11 mouse cellular contexts compared by ENCODE assay signal in genomic region chr7:112143978-112144377, GRCm38 (mm10). TPM values are rescaled to one million over a fixed set of nuclear protein-coding genes. Genes with fewer than 3 reads are reported as not detected.
A peak's percentile ranks its signal among the peaks of the same experiment; 100 is the strongest.
DNase-seq lines count a peak whose midpoint lies in the region; ATAC-seq and TF ChIP-seq lines count a peak whose summit lies in the region.
"Had no signal": no experiment of that assay in that cellular context is flagged by ENCODE, and none has a peak within 500 bp of the region (broad histone marks: within the 10 kb centered on the region; RNA-seq: fewer than 3 reads in every experiment).

No protein-coding gene starts in this region.

- H3K9me3 ChIP-seq in kidney, embryonic 14.5 days (ENCODE audit: control insufficient read depth, low read length): no peaks in the 10 kb centered on the region
- H3K9me3 ChIP-seq in embryonic facial prominence, embryonic 11.5 days (replicated peaks; ENCODE audit: control insufficient read depth, low read length): no peaks in the 10 kb centered on the region
- H3K9me3 ChIP-seq in forebrain, embryonic 16.5 days (ENCODE audit: control insufficient read depth, low read length): no peaks in the 10 kb centered on the region
- H3K9me3 ChIP-seq in stomach, embryonic 16.5 days (replicated peaks; ENCODE audit: control insufficient read depth, low read length): no peaks in the 10 kb centered on the region
- H3K9me3 ChIP-seq: limb, embryonic 15.5 days; lung, embryonic 15.5 days; neural tube, embryonic 12.5 days had no signal

- H3K9ac ChIP-seq in kidney, embryonic 14.5 days (ENCODE audit: low read depth, low read length): no peak overlapping the region
- no peak overlapping the region for H3K9ac ChIP-seq in embryonic facial prominence, embryonic 11.5 days (replicated peaks; ENCODE audit: low read length)
- H3K9ac ChIP-seq in forebrain, embryonic 16.5 days (replicated peaks; ENCODE audit: low read depth, low read length): no peak overlapping the region
- no peak overlapping the region for H3K9ac ChIP-seq in stomach, embryonic 16.5 days (ENCODE audit: low read length)
- H3K9ac ChIP-seq: limb, embryonic 15.5 days; lung, embryonic 15.5 days; neural tube, embryonic 12.5 days had no signal

- H3K27me3 ChIP-seq in kidney, embryonic 14.5 days (ENCODE audit: control insufficient read depth, insufficient read depth, low read length): no peaks in the 10 kb centered on the region
- no peaks in the 10 kb centered on the region for H3K27me3 ChIP-seq in embryonic facial prominence, embryonic 11.5 days (ENCODE audit: control insufficient read depth, insufficient read depth, low read length)
- H3K27me3 ChIP-seq in forebrain, embryonic 16.5 days (replicated peaks; ENCODE audit: control insufficient read depth, insufficient read depth, low read length): no peaks in the 10 kb centered on the region
- H3K27me3 ChIP-seq in stomach, embryonic 16.5 days (ENCODE audit: control insufficient read depth, insufficient read depth, low read length): no peaks in the 10 kb centered on the region
- H3K27me3 ChIP-seq: limb, embryonic 15.5 days; lung, embryonic 15.5 days; neural tube, embryonic 12.5 days had no signal

- DNase-seq in kidney, adult 9 months: peak; percentile 31
- DNase-seq in embryonic facial prominence, embryonic 11.5 days (ENCODE audit: low spot score): no peak
- DNase-seq in layer of hippocampus, adult 2 months (ENCODE audit: low spot score in 2 of 2): no peak
- no peak for DNase-seq in thymus, adult 18-20 months
- DNase-seq: cerebellum, adult 9-10 months had no signal

- H3K4me2 ChIP-seq in kidney, embryonic 14.5 days (replicated peaks; ENCODE audit: low read depth, low read length): no peak overlapping the region
- no peak overlapping the region for H3K4me2 ChIP-seq in embryonic facial prominence, embryonic 11.5 days (ENCODE audit: low read depth, low read length)
- no peak overlapping the region for H3K4me2 ChIP-seq in forebrain, embryonic 16.5 days (ENCODE audit: low read length)
- no peak overlapping the region for H3K4me2 ChIP-seq in stomach, embryonic 16.5 days (ENCODE audit: low read depth, low read length)
- H3K4me2 ChIP-seq: limb, embryonic 15.5 days; lung, embryonic 15.5 days; neural tube, embryonic 12.5 days had no signal

- peaks cover 15% of the 10 kb centered on the region for H3K4me1 ChIP-seq in kidney, embryonic 14.5 days (ENCODE audit: control insufficient read depth, insufficient read depth, low read length)
- peaks cover 3% of the 10 kb centered on the region; the same call in 1 of the 2 replicates for H3K4me1 ChIP-seq in embryonic facial prominence, embryonic 11.5 days (ENCODE audit: control insufficient read depth, insufficient read depth, low read length)
- H3K4me1 ChIP-seq in forebrain, embryonic 16.5 days (replicated peaks; ENCODE audit: control insufficient read depth, insufficient read depth, low read length): peaks cover 15% of the 10 kb centered on the region
- H3K4me1 ChIP-seq in stomach, embryonic 16.5 days (ENCODE audit: control insufficient read depth, insufficient read depth, low read length): no peaks in the 10 kb centered on the region

- H3K27ac ChIP-seq in kidney, embryonic 14.5 days (ENCODE audit: low read depth, low read length): no peak overlapping the region
- peak overlapping the region; percentile 41; the same call in 1 of the 2 replicates for H3K27ac ChIP-seq in embryonic facial prominence, embryonic 11.5 days (replicated peaks; ENCODE audit: low read depth, low read length)
- H3K27ac ChIP-seq in forebrain, embryonic 16.5 days (ENCODE audit: low read length): peak overlapping the region; percentile 10; the same call in 1 of the 2 replicates
- no peak overlapping the region for H3K27ac ChIP-seq in stomach, embryonic 16.5 days (ENCODE audit: low read length)
- no peak overlapping the region; the same call in 1 of the 2 replicates for H3K27ac ChIP-seq in layer of hippocampus, adult 2 months
- H3K27ac ChIP-seq: lung, embryonic 15.5 days; neural tube, embryonic 12.5 days had no signal

- WGBS in kidney, embryonic 14.5 days: 70% methylated on average over 4 of the region's 4 CpGs
- WGBS in embryonic facial prominence, embryonic 11.5 days: 83% methylated on average over 4 of the region's 4 CpGs
- 53% methylated on average over 4 of the region's 4 CpGs for WGBS in forebrain, embryonic 16.5 days
- 57% methylated on average over 4 of the region's 4 CpGs for WGBS in stomach, embryonic 16.5 days

- peaks cover 2% of the 10 kb centered on the region; the same call in 1 of the 2 replicates for H3K36me3 ChIP-seq in kidney, embryonic 14.5 days (ENCODE audit: control insufficient read depth, insufficient read depth, low read length)
- no peaks in the 10 kb centered on the region for H3K36me3 ChIP-seq in embryonic facial prominence, embryonic 11.5 days (replicated peaks; ENCODE audit: control insufficient read depth, insufficient read depth, low read depth, low read length)
- no peaks in the 10 kb centered on the region for H3K36me3 ChIP-seq in forebrain, embryonic 16.5 days (ENCODE audit: control insufficient read depth, insufficient read depth)
- no peaks in the 10 kb centered on the region for H3K36me3 ChIP-seq in stomach, embryonic 16.5 days (ENCODE audit: control insufficient read depth, insufficient read depth, low read length)
- H3K36me3 ChIP-seq: lung, embryonic 15.5 days; neural tube, embryonic 12.5 days had no signal

- TF ChIP-seq CTCF in layer of hippocampus, adult 2 months (conservative IDR thresholded peaks at IDR 0.05): no peak

- ATAC-seq in kidney, embryonic 14.5 days (ENCODE audit: low FRiP score, low TSS enrichment): no peak
- 0 out of 2 replicates have a peak, but pooled peaks have one; percentile 27 for ATAC-seq in embryonic facial prominence, embryonic 11.5 days (replicated peaks; ENCODE audit: insufficient number of reproducible peaks, low FRiP score, low TSS enrichment, low read depth)
- no peak for ATAC-seq in forebrain, embryonic 16.5 days
- 0 out of 2 replicates have a peak, but pooled peaks have one; percentile 30 for ATAC-seq in stomach, embryonic 16.5 days (ENCODE audit: insufficient read depth, low FRiP score)

- H3K4me3 ChIP-seq in kidney, embryonic 14.5 days (ENCODE audit: low read length): no peak overlapping the region
- H3K4me3 ChIP-seq in embryonic facial prominence, embryonic 11.5 days (ENCODE audit: low read depth, low read length): no peak overlapping the region
- no peak overlapping the region for H3K4me3 ChIP-seq in forebrain, embryonic 16.5 days (replicated peaks; ENCODE audit: low read length)
- no peak overlapping the region for H3K4me3 ChIP-seq in stomach, embryonic 16.5 days (replicated peaks; ENCODE audit: low read length)
- H3K4me3 ChIP-seq in layer of hippocampus, adult 2 months: no peak overlapping the region
- H3K4me3 ChIP-seq: limb, embryonic 15.5 days; lung, embryonic 15.5 days; neural tube, embryonic 12.5 days had no signal

RNA-seq across cellular contexts. Expression of gene Dkk3, which starts 14.9 kb away (rescaled TPM):
- 9.3 and 14.9 TPM in 2 replicates for polyA plus RNA-seq in kidney, embryonic 14.5 days (2014; fragmentation: Nextera tagmentation; extraction: Ambion mirVana)
- polyA plus RNA-seq in embryonic facial prominence, embryonic 11.5 days (2014; fragmentation: Nextera tagmentation; extraction: Ambion mirVana): 17.0 and 28.7 TPM in 2 replicates
- polyA plus RNA-seq in forebrain, embryonic 16.5 days (2015; fragmentation: Nextera tagmentation; extraction: Ambion mirVana): 22.0 and 29.9 TPM in 2 replicates
- polyA plus RNA-seq in stomach, embryonic 16.5 days (2015; fragmentation: Nextera tagmentation; extraction: Ambion mirVana): 45.4 and 53.6 TPM in 2 replicates
- 100 to 1,000 TPM; 253 to 270 TPM for total RNA-seq in layer of hippocampus, adult 2 months (2021)

Comparison
In these comparisons a context has a peak if more than half of its experiments do, and no peak if none do; other contexts are left out.
1. ATAC-seq: peak in embryonic facial prominence, embryonic 11.5 days (single experiment) and stomach, embryonic 16.5 days (single experiment); none in kidney, embryonic 14.5 days (single experiment) and forebrain, embryonic 16.5 days (single experiment).
2. H3K27ac ChIP-seq: peak in embryonic facial prominence, embryonic 11.5 days (single experiment) and forebrain, embryonic 16.5 days (single experiment); none in kidney, embryonic 14.5 days (single experiment), stomach, embryonic 16.5 days (single experiment) and layer of hippocampus, adult 2 months (single experiment).